Mouse (Mus musculus) hindbrain, embryonic 16.5 days (tissue): ENCODE measurements around the gene Siglecf. TPM values are rescaled to one million over a fixed set of nuclear protein-coding genes. Genes with fewer than 3 reads are reported as not detected.

ENCODE experiments used
- ATAC-seq: fragments of 200-750 bp; cut with Nextera tagmentation; 2 replicates; pipeline ENCODE4 v1.8.0; 2017; ENCODE audit warnings: moderate TSS enrichment, moderate library complexity
- H3K27ac ChIP-seq: fragments of 300-500 bp; sonication (generic); 2 replicates; pipeline ENCODE4 v1.5.1; 2014; ENCODE audit warnings: low read depth, mild to moderate bottlenecking, control low read depth, low read length, moderate library complexity
- H3K27me3 ChIP-seq: fragments of 300-500 bp; sonication (generic); replicated peaks from 2 replicates; pipeline ENCODE4 v1.6.1; 2014; ENCODE audit warnings: low read length; ENCODE audit not compliant: control insufficient read depth, insufficient read depth
- H3K36me3 ChIP-seq: fragments of 300-500 bp; sonication (generic); 2 replicates; pipeline ENCODE4 v1.6.1; 2014; ENCODE audit warnings: mild to moderate bottlenecking, low read length, moderate library complexity, mixed read lengths; ENCODE audit not compliant: control insufficient read depth, insufficient read depth
- H3K4me1 ChIP-seq: fragments of 300-500 bp; sonication (generic); 2 replicates; pipeline ENCODE4 v1.6.1; 2014; ENCODE audit warnings: low read depth, low read length; ENCODE audit not compliant: control insufficient read depth, insufficient read depth
- H3K4me2 ChIP-seq: fragments of 300-500 bp; sonication (generic); 2 replicates; pipeline ENCODE4 v1.6.1; 2014; ENCODE audit warnings: mild to moderate bottlenecking, low read length, control low read depth, moderate library complexity
- H3K4me3 ChIP-seq: fragments of 300-500 bp; sonication (generic); 2 replicates; pipeline ENCODE4 v1.5.1; 2014; ENCODE audit warnings: mild to moderate bottlenecking, low read length, control low read depth, moderate library complexity
- H3K9ac ChIP-seq: fragments of 300-500 bp; sonication (generic); 2 replicates; pipeline ENCODE4 v1.6.1; 2014; ENCODE audit warnings: low read depth, mild to moderate bottlenecking, control low read depth, low read length, moderate library complexity
- H3K9me3 ChIP-seq: fragments of 300-500 bp; sonication (generic); 2 replicates; pipeline ENCODE4 v1.6.1; 2014; ENCODE audit warnings: mild to moderate bottlenecking, low read length, moderate library complexity; ENCODE audit not compliant: control insufficient read depth
- WGBS: fragments of 180-500 bp; shearing (Covaris S2); extraction: QIAGEN DNeasy Blood & Tissue Kit; methylation state at CpG from one replicate; pipeline ENCODE4 v1.1.7; 2014; 5-methylcytosine and 5-hydroxymethylcytosine counted together
- polyA plus RNA-seq: library from polyadenylated mRNA; unstranded; fragments of >200 nt; fragmentation: Nextera tagmentation; extraction: Ambion mirVana; gene quantifications from 2 replicates; pipeline ENCODE4 v1.2.1, GENCODE M21; 2015

Siglecf gene
- polyA plus RNA-seq, 1 experiment from 2014 or later: 0.35 TPM

DNA sequence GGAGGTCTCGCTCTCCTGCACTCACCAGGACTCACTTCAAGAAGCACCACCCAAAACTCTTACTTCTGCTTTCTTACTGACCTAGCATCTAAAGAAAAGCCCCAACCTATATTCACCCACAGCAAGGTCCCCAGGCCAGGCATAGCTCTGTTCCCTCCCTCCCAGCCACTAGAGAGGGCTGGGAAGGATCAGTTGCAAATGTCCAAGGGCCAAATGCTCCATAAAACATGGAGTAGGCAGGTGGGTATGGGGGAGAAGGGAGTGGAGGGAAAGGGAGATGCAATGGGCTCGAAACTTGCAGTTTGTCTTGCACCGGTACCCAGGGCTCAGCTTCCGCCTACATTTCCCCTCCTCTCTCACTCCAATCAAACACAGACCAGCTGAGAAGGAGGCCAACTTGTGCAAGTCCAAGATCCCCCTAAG lies 57.0 kb downstream of the Siglecf start, which contains the start of gene Siglecg:
Gene Siglecg, plus strand, starts transcription at position 74 of the 423 bp plus-strand sequence.
- Histone ChIP-seq H3K36me3 (no peaks in the 10 kb centered on the region), H3K9me3 (no peaks in the 10 kb centered on the region), H3K9ac (no peak within 1 kb of the TSS), H3K4me2 (no peak within 1 kb of the TSS), H3K4me1 (no peaks in the 10 kb centered on the region), H3K27me3 (no peaks in the 10 kb centered on the region), H3K4me3 (no peak within 1 kb of the TSS), H3K27ac (no peak within 1 kb of the TSS)
- WGBS: 75% methylated on average over 4 of the region's 4 CpGs
- ATAC-seq: no peak

GRCm38 (mm10) chr7:43409084-43409483 lies 57.9 kb downstream of the Siglecf start:
- ATAC-seq: no peak
- 88% methylated on average over 3 of the region's 3 CpGs for WGBS
- Histone ChIP-seq H3K27me3 (no peaks in the 10 kb centered on the region), H3K4me3 (no peak overlapping the region), H3K9me3 (no peaks in the 10 kb centered on the region), H3K4me2 (no peak overlapping the region), H3K36me3 (no peaks in the 10 kb centered on the region), H3K27ac (no peak overlapping the region), H3K4me1 (no peaks in the 10 kb centered on the region), H3K9ac (no peak overlapping the region)

Other genes starting within 250 kb of the Siglecf start
- not detected in 2 replicates for gene Zfp936, start 237.1 kb upstream of the Siglecf start, polyA plus RNA-seq
- gene Zfp715, start 38.0 kb upstream of the Siglecf start, polyA plus RNA-seq: 19.3 and 23.1 TPM in 2 replicates
- gene Siglecg, start 56.9 kb downstream of the Siglecf start, polyA plus RNA-seq: not detected in 2 replicates
- not detected in 2 replicates for gene Lim2, start 76.3 kb downstream of the Siglecf start, polyA plus RNA-seq
- 0.45 TPM in 2 replicates for gene Nkg7, start 85.7 kb downstream of the Siglecf start, polyA plus RNA-seq
- gene Cldnd2, start 89.4 kb downstream of the Siglecf start, polyA plus RNA-seq: not detected in 2 replicates
- gene Etfb, start 92.7 kb downstream of the Siglecf start, polyA plus RNA-seq: 140 and 142 TPM in 2 replicates
- gene Gm45233, start 92.8 kb downstream of the Siglecf start, polyA plus RNA-seq: 0.49 TPM in 1 of 2 replicates, not detected in the other
- 20.4 and 26.1 TPM in 2 replicates for gene Vsig10l, start 111.8 kb downstream of the Siglecf start, polyA plus RNA-seq
- gene Iglon5, start 138.7 kb downstream of the Siglecf start, polyA plus RNA-seq: 9.7 and 12.0 TPM in 2 replicates
- gene 4931406B18Rik, start 154.6 kb downstream of the Siglecf start, polyA plus RNA-seq: 0.07 and 0.11 TPM in 2 replicates
- gene Cd33, start 193.1 kb downstream of the Siglecf start, polyA plus RNA-seq: 1.3 and 1.9 TPM in 2 replicates
- 6.9 and 7.9 TPM in 2 replicates for gene Zfp658, start 210.9 kb downstream of the Siglecf start, polyA plus RNA-seq
- 14.4 and 16.2 TPM in 2 replicates for gene Zfp719, start 228.3 kb downstream of the Siglecf start, polyA plus RNA-seq